Mouse (Mus musculus) CD4-positive helper T cell, adult 2 months (primary cell): ENCODE data around the gene Vopp1.

Experiments used
- DNase-seq: peaks from one replicate; pipeline ENCODE4 v3.0.0-alpha.2; 2012; ENCODE audit warnings: low read depth, missing footprints, low spot score

Vopp1 gene

DNA sequence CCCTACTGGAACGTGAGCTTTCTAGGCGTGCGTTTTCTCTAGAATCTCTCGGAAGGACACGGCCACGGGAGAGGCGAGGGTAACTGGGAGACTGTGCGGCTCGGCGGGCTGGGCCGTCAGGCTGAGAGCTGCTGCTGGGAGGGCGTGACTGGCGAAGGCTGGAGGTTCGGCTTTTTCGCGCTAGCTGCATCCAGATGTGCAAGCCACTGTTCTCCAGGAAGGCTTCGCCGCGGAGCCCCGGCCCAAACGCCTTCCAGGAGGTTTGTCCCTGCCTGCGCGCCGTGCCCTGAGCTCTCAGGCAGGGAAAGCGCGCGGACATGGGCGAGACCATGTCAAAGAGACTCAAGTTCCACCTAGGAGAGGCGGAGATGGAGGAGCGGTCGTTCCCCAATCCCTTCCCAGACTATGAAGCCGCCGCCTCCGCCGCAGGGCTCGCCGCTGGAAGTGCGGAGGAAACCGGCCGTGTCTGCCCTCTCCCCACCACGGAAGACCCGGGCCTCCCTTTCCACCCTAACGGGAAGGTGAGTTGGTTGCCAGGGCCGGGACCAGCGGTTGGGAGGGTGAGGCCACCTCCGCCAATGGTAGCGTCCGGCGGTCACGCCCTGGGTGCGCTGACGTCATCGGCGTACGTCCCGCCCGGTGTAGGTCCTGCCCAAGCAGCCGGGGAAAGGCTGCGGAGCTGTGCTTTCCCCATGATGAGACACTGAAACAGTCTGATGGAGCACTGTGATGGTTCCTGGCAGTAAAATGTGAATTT, 122.0 kb downstream of the Vopp1 start:
- peak; percentile 96 for DNase-seq

DNA sequence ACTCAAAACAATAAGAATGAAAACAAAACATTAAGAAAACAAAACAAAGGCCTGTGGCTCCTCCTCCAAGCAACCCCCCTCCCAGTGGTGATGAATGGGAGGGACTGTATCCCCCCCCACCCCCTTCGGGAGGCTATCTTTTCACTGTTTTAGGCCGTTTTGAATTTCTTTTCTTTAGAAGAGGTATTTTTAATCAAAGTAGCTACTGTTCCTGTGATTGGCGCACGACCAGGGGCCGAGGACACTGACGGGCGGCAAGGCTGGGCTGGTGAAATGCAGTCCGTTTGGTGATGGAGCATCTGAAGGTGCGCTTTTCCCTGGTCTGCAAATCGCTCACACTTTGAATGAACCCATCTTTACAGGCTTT, 122.6 kb downstream of the Vopp1 start, which contains the start of gene Lancl2:
Gene Lancl2, plus strand, starts transcription at position 165 of the 367 bp plus-strand sequence.
- DNase-seq, result no peak

DNA sequence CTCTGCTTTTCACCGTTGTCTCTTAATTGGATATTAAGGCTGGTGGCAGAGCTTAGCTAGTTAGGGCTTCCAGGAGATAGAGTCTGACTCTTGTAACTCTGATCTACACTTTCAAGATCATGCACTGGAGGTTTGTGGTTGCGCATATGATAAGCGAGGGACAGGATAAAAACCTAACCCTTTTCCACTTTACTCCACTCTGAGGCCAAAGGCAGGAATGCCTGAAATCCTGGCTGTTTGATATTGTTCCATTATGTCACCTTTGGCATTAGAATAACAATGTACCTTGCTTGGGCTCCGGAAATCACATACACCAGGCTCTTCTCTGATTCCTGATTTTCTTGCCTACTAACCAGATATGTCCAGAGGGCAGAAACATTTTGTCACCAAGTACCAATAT, 123.3 kb downstream of the Vopp1 start:
- no peak for DNase-seq

DNA sequence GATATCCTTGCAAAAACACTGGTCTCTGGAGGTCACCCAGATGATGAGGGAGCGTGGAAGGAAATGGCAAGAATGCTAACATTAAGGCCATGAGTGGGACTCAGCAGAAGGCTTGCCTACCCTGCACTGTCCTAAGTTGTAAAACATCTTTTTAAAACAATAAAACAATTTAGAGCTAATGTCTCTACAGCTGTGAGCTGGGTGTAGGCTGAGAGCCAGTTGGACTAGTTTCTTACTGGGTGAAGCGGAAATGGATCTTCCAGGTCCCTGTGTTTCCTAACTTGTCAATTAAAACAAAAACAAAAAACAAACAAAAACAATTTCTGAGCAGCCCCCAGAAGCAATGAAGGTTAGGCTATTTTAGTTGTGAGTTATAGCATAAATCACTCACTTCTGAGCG, 131.8 kb downstream of the Vopp1 start:
- DNase-seq, result no peak

DNA sequence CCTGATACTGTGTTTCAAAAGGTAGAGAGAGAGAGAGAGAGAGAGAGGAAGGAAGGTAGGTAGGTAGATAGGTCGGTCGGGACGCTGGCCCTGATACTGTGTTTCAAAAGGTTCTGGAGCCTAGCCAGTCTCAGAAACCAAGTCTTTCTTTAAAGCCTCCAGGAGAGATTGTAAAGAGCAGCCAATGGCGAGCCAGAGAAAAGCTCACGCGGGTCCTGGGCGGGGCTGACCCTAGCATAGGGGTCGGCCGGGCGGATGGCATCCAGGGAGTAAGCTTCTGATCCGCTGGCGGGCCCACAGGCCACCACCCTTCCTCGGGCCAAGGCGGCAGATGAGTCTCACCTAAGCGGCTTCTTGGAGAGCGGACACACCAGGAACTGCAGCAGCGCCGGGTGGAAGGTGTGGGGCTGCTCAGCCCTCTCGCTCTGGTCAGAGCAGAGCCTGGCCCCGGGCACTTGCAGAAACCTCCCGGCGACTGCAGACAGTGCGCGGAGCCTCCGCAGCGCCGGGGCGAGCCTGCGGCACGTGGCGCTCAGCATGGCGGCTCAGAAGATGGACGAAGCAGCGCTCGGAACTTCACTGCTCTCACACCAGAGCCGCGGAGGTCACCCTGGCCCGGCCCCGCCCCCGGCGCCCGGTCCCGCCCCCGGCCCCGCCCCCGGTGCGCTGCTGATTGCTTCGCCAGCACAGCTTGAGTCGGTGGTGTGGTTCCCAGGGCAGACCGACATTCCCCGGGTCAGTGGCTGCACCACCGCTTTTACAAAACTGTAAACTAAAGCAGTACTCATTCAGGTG, 133.3 kb downstream of the Vopp1 start, which contains the start of gene Pyurf:
Gene Pyurf, minus strand, starts transcription at position 612 of the 795 bp plus-strand sequence.
- peak; percentile 91 for DNase-seq

DNA sequence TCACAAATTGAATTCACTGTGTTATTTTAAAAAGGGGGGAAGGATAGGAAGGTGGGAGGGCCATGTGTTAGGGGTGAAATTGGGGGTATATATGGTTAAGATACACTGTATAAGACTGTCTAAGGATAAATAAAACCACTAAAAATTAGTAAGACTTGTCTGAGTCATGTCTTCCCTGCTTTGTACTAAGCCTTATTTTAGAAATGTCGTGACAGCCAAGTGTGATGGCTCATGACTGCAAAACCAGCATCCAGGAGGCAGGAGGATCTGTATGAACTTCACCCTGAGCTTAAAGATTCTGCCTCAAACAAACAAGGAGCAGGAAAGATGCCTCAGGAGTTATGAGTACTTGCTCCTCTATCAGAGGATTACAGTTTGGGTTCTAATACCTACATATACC, 140.8 kb downstream of the Vopp1 start:
- no peak for DNase-seq
